Mouse (Mus musculus): ENCODE data around the gene Padi2.

Padi2 gene

DNA sequence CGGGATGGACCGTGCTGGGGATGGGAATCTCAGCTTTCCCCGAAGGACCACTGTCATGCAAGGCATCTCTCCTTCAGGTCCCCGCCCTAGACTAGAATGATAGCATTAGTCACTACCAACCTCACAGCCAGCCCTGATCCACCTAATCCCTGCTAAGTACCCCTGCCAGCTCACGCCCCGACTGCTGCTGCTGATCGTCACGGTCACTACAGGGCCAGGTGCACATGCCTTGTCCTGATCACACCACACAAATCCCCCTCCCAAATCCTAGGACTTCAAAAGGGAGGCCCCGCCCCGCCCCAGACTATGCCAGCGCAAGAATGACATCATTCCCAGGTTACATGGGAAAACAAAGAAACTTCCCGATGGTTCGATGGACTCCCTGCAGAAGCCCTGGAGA, 24.4 kb upstream of the Padi2 start:
- peak in 1 of 2 experiments; percentile 0 for DNase-seq

DNA sequence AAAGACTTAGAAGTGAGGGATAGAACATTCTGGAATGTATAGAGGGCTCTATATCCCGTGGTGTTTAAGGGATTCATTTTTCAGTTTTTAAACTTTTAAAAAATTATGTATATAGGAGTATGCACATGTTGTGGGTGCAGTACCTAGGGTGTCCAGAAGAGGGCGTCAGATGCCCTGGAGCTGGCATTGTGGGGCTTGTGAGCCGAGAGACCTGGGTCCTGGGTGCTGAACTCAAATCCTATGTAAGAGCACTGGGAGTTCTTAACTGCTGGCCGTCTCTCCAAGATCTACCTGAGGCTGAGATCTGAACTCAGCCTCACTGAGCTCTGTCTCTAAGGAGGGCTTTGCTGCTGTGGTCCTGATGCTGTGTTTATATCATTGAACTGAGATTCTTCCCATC, 23.8 kb upstream of the Padi2 start:
- DNase-seq = peak; percentile 12 to 29

DNA sequence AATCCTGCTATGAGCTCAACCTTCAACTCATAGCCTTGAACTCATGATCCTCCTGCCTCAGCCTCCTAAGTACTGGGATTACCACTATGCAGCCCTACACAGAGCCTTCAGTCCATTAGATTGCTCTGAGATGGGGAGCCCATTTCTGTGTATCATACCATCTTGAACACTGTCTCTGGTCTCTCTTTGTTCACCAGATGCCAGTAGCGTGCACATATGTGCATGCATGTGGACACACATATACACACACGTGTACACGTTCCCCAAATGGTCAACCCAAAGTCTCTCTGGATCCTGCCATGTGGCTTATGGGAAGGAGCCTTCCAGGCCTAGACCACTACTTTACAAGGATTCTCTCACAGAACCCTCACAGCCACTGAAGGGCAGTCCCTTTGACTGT, 23.2 kb upstream of the Padi2 start:
- no peak for DNase-seq

DNA sequence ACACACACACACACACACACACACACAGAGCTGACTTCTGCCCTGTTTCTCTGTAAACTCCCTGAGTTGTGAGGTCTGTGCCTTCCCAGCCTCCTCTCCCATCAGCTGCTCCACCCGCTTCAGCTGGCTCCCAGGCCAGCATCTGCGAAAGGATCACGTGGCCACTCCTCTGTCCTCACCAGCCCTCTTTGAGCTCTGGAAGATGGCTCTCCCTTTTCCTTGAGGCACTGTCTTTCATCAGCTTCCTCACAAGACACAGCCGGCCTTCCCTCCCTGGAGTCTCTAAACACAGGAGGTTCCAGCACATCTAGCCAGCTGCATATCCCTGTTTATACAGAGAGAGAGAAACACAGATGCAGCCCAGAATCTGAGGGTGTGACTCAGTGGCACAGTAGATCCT, 22.3 kb upstream of the Padi2 start:
- DNase-seq = peak in 1 of 2 experiments; percentile 0

DNA sequence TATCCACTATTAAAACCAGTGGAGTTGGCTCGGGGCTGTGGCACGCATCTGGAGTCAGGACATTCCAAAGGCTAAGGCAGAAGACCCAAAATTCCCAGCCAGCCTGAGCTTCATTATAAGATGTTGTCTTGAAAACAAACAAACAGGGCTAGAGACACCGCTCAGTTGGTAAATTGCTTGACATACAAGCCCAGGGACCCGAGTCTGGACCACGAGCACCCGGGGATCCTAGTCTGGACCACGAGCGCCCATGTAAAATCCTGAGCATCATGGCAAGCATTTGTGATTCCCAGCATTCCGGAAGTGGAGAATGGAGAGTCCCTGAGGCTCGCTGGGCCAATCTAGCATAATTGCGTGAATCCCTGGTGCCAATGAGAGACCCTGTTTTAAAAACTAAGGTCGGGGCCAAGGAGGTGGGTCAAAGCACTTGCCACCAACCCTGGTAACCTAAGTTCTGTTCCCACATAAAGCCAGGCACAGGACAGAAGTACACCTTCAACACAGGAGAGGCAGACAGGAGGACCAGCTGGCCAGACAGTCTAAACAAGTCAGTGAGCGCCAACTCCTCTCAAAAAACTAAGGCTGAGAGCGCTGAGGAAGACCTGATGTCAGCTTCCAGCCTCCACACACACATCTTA, 14.5 kb upstream of the Padi2 start:
- DNase-seq = no peak

DNA sequence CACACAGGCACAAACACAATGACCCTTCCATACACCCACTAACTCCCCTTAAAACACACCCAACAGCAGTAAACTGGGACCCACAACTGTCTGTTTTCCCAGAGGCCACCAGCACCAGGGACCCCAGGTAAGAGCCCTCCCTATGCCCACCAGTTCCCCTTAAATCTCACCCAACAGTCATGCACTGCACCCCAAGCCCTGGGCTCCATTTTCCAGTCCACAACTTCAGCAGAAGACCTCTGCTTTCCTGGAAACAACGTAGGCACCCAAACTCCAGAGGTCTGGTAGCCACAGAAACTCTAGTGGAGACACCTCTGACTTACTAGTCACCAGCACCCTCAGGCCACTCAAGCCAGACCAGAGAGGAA, 14.0 kb upstream of the Padi2 start:
- no peak for DNase-seq

DNA sequence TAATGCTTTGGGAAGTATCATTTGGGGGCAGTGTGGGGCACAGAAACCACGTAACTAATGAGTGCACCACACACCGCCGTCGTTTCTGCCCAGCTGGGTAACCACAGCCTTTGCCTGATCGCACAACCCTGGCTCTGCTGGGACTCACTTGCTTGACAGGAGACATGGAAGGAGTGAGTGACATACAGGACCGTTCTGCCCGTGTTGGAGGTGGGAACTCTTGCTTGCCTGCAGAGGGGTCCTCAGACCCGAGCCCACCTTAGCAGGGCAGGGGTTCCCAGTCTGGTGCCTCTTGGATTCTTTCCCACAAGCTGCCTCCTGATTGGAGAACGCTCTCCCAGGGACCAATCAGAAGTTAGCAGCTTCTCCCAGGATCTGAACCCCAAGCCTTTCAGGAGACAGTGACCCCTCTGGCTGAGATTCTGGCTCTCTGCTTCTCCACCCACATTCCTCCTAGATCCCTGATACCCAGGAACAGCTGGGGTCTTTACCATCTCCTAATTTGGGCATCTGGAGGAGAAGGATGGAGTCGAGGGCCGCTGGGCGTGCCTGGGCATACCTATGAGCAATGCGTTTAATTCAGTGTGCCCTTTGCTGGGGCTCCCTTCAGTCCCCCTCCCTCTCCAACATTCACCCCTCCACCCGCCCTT, 1.2 kb upstream of the Padi2 start:
- DNase-seq = peak; percentile 13 to 15

DNA sequence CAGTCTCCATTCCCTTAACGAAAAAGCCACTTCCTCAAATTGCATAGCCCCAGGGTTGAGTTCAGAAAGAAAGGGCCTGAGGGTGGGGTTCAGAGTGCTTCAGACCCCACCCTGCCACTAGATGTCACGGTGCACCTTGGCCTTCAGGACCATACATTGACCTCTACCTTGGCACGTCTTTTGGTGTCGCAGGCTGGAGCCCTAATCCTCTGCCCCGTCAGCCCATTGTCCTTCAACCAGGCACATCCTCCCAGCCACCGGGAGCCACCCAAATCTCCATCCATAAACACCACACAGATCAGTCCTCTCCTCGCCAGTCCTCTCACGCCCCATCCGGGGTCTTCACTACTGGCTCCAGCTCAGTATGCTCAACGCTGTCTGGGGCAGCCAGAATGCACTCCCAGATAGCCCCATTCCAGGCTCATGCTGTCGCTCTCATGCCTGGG, 695 bp upstream of the Padi2 start:
- DNase-seq = peak; percentile 65 to 72

DNA sequence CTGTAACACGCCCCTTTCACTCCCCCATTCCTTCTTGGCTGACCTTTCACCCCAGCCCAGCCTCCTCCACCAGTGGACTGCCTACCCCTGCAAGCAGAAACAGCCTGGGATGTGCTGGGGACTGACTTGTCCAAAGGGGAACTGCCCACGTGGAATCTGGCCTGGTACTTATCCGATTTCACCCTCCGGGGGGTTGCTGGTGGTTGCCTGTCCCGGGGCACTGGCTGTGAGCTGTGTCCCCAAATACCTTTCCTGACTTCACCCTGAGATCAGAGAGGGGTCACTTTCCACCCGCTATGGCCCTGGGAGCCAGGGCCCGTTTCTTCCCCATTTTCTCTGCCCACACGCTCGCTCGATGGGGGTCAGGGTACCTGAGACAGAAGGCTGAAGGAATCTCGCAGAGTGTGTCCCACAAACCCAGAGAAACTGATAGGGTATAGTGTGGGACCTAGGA, 710 bp downstream of the Padi2 start:
- DNase-seq = no peak

DNA sequence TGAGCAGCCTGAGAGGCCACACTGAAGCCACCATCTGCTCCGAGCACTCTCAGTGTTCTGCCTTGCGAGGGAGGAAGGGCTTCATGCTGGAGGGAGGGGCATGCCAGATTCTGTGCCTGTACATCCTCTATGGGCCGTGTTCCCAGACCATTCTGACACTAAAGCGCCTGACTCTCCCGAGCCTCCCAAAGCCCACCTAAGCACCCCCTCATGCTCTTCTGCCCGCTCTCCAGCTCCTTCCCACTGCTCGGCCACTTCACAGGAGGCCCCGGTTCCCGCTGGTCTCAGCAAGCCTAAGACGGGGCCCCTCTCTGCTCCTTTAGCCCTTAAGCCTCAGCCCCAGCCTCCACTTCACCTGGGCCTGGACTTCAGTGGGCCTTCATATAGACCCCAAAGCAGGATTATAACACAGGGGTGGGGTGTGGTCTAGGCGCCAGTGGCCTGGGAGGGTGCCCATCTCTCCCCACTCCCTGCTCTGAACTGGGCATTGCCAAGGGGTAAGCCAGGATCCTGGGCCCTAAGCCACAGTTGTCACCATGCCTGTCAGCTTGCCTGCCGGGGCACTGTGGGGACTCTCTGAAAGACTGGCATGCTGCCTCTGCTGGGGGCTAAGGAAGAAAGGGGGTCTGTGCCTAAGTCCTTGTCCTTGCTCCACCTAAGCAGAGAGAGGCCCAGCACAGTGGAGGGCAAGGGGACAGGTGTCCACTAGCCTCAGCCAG, 1.3 kb downstream of the Padi2 start:
- no peak for DNase-seq

DNA sequence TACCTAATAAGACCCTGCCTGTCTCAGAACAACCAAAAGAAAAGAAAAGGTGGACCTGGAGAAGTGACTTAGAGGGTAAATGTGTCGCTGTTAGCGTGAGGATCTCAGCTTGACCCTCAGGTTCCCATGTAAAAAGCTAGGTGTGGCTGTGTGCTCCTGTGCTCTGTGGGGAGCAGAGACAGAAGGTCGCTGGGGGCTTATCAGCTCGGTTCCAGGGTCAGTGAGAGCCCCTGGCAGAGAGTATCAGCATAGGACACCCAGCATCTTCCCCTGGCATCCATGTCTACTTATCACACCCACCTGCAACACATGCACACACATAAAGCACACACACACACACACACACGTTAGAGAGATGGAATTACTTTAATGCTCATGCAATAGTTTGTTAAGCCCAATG, 2.5 kb downstream of the Padi2 start:
- DNase-seq = no peak

DNA sequence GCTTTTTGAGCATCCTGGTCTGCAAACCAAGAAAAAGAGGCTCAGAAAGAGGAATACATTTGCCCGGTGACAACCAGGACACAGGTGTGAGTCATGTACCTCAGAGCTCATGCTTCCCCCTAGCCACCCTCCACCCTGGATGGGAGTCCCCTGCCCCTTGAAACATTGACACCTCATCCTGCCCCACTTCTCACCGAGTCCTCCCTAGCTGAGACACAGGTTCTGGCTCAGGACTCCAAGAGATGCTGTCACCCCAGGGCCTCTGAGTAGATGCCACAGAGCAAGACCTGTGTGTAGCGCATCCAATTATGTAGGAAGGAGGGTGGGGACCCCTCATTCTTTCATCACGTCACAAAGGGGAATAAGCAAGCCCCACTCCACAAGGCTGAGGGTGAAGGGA, 3.4 kb downstream of the Padi2 start:
- no peak for DNase-seq

DNA sequence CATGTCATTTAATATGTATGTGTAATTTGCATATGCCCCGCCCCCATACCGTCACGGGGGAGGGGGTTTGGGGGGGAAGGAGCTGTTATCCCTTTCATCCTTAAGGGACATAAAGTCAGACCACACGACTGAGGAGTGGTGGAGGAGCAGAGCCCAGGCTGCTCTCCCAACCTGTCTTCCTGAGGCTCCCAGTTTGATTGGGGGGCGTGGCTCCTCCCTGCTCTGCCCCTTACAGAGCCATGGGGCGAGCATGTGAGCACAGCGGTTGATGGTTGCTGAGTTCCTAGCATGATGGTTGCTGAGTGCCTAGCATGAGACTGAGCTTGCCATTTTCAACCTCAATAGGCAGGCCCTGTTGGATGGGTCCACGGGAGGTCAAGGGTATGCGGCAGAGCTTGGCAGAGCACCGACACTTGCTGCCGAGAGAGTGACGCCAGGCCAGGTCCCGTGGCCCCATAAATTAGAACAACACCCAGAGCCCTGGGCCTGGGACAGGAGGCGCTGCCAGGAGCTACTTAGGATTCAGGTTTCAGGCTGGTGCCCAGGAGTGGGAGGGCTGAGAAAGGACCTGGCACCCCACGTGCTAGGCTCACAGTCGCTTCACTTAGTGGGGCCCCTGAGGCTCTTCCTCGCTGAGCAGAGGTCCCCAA, 4.6 kb downstream of the Padi2 start:
- no peak for DNase-seq

DNA sequence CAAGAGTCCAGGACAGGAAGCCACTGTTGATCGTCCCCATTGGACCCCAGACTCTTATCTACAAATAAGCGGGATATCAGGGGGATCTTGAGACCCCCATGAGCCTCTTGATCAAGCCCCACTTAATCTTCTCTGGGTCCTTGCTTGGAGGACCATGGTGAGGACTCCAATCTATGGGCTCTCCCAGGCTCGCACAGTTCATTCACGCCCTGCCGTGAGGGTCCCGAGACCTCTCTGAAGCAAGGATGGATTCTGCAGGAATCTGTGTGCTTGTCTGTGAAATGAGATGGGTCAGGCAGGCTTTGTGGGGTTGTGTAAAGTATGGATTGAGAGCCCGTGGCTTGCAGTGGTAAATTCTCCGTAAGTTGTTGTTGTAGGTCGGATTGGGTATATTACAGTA, 5.3 kb downstream of the Padi2 start:
- DNase-seq = no peak

DNA sequence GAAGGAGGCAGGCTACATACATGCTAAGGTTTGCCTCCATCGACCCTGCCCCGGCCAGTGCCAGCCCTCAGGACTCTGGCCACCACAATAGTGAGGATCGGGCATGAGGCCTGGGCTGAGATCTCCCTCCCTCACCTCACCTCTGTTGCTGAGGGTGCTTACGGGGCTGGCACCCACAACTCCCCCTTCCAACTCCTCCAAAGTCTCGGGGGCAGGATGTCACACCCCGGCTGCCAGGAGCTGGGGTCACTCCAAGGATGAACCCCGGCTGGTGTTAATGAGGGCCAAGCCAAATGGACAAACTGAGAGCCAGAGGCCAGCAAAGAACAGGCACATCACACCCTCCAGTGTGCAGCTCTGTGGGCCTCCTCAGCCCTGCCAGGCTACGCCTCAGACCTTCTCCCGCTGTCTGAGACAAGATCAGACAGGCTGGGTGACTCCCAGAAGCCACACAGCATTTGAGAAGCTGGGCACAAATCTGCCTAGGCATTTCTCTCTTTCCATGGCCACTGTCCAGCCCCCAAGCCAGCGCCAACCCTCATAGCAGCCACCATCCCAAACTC, 6.2 kb downstream of the Padi2 start:
- DNase-seq = no peak

DNA sequence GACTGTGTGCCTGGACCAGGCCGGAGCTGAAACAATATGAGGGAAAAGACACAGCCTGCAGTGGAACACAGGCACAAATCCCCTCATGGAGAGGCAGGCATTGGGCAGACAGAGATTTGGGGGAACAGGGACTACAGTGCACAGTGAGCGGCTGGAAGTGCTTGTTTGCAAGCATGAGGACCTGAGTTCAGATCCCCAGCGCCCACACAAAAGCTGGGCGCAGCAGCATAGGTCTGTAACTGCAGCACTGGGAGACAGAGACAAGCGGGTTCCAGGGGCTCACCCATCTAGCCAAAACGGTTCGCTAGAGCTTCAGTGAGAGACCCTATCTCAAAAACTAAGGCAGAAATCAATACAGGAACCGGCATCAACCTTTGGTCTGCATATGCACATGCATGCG, 7.4 kb downstream of the Padi2 start:
- no peak for DNase-seq

DNA sequence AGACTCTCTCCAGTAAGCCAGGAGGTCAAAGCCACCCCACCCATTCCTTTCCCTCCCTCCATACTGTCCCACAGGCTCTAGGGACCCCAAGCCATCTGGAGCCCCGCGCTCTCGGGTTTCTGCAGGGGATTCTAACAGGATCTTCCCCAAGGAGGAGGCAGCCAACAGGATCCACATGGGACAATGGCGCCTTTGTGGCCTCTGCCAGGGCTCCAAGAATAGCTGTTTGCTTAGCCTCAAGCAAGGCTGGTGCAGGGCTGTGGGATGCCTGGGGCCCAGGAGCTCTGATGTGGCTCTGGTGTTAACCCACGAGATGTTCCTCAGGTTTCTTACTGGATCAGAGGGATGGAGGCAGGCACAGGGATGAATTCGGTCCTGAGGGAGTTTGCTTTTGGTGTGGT, 8.6 kb downstream of the Padi2 start:
- no peak for DNase-seq

DNA sequence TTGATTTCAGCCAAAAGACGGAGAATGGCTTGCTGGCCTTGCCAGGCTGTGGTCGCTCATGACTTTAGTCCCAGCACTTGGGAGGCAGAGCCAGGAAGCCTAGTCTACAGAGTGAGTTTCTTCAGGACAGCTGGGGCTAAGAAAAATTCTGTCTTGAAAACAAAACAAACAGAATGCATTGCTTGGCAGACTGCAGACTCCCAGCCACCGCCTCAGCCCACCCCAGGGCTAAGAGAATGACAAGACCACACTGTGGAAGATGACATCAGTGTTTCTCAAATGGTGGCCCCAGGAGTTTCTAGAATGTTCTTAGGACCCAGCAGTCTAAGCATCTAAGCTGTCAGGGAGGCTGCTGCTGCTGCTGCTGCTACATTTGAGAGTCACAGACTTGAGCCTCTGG, 9.1 kb downstream of the Padi2 start:
- no peak for DNase-seq

DNA sequence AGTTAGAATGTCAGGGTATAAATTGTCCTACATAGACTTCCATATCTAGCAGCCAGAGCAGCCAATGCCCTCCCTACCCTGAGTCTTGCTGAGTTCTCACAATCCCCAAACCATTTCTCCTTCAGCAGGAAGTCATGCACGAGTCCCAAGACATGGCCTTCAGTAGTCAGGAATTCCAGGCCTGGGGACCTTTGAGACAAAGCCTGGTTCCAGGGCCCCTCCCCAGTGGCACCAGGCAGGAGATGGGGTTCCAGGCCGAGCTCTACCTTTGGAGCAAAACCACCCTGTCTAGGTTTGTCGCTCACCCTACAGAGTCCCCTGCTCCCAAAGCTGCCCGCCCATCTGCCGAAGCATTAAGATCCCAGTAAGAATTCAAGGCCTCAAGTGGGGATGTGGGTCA, 10.2 kb downstream of the Padi2 start:
- no peak for DNase-seq

DNA sequence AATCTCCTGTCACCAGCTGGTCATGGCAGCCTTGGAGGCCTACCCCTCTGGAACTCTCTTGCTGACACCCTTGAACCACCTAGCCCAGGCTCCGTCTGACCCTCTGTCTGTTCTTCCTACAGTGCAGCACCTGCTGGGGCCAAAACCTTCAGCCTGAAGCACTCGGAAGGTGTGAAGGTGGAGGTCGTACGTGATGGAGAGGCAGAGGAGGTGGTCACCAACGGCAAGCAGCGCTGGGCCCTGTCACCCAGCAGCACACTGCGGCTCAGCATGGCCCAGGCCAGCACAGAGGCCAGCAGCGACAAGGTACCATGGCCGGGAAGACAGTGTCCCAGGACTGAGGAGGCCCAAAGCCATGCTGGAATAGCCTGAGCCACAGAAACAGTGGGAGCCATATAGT, 11.3 kb downstream of the Padi2 start:
- no peak for DNase-seq

DNA sequence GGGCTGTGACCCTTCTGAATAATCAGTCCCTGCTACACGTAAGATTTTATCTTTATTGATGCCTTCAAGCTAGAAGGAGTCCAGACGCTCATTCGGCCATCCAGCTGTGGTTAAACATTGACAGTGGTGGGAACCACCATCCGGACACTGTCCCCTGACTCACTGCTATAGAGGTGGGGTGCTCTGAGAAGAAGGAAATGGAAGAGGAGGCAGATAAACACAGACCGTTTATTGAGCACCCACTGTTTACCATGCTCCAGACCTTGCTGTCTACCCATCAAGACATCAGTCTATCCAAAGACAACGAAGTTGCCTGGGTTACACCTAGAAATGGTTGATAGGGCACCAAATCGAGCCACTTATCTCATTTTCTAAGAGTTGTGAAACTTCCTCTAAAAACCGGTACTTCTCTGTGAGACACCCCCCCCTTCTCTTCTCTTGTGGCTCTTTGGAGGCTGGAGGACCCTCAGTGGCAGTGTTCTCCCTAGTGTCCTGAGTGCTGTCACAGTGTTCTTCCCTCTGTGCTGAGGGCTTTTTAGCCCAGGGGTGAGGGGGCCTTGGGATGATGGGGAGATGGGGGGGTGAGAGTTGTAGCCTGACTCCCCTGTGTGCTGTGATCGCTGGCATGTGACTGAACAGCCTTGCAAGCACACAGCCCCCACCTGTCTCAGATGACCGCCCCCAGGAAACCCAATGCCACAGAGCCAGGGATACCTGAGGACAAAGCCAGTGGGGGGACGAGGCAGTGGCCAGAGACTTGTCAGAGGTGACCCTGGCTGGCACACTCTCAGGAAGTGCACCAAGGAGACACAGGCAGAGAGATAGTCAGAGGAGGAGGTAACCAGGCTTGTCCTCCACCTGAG, 14.1 kb downstream of the Padi2 start:
- peak in 1 of 2 experiments; percentile 8 for DNase-seq

DNA sequence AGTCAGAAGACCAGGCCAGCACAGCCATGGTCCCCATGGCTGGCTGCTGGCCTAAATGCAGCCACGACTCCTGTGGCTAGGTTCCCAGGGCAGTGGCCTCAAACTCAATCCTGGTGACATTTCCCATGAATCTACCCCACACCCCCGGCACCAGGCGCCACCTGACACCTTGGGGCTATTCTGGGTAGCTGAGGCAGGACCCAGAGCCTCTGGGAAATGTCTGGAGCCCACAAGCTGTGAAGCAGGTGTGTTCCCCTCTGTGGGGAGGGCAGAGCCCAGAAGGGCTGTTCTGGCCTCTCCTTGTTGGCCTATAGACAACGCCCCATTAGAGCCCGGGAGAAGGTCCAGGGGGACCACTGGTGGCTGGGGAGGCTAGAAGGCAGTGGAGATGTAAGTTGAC, 16.4 kb downstream of the Padi2 start:
- no peak for DNase-seq
